In the genomic region with DNA sequence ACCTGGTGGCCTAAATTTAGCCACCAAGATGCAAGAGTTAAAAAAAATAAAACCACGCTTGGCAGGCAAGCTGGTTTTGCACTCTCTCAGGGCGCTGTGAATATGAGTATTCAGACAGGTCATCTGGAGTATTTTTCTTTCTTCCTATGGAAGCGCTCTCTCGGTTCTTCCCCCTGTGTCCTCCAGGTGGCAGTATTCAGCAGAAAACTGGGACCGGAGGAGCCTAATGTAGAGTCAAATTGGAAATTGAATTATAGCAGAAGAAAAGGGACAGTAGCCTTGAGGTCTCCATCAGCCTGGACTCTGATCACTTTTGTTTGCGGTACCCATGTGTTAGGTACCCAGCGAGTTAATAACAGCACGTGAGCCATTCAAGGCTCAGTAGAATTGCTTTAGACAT, we compare ENCODE assay signal across 8 mouse cellular contexts.
DNase-seq lines count a peak whose midpoint lies in the region; ATAC-seq and TF ChIP-seq lines count a peak whose summit lies in the region.

No protein-coding gene starts in this region.

- no peaks in the 10 kb centered on the region for H3K27me3 ChIP-seq in kidney, embryonic 16.5 days (ENCODE audit: insufficient read depth, low read length)
- no peaks in the 10 kb centered on the region for H3K27me3 ChIP-seq in hindbrain, embryonic 14.5 days (ENCODE audit: control insufficient read depth, insufficient read depth, low read length)
- no peaks in the 10 kb centered on the region for H3K27me3 ChIP-seq in midbrain, embryonic 14.5 days (ENCODE audit: control insufficient read depth, insufficient read depth, low read length)

- DNase-seq in kidney, adult 11 months: peak; percentile 38
- peak; percentile 86 for DNase-seq in hindbrain, embryonic 14.5 days (ENCODE audit: low spot score)
- DNase-seq in left cerebral cortex, postnatal 10 days (ENCODE audit: extremely low spot score in 1 of 2, low spot score in 2 of 2): peak; percentile 58 to 59
- DNase-seq in midbrain, embryonic 14.5 days: peak; percentile 92
- DNase-seq in spleen, adult 12 weeks (ENCODE audit: low spot score): peak; percentile 12

- no peak overlapping the region for H3K27ac ChIP-seq in kidney, embryonic 16.5 days (ENCODE audit: low read length)
- no peak overlapping the region for H3K27ac ChIP-seq in bone marrow macrophage, adult 2 months (ENCODE audit: insufficient read depth, low read depth, low read length)
- no peak overlapping the region for H3K27ac ChIP-seq in embryonic fibroblast, embryonic 13.5 days (ENCODE audit: insufficient read depth, low read length)
- peak overlapping the region; percentile 56; the same call in 1 of the 2 replicates for H3K27ac ChIP-seq in hindbrain, embryonic 14.5 days
- H3K27ac ChIP-seq in midbrain, embryonic 14.5 days (replicated peaks; ENCODE audit: low read depth, low read length): no peak overlapping the region

- intact Hi-C loops in left cerebral cortex, postnatal 10 days (cut with DNase I): loop anchor here (2.0 kb wide), 1 partner anchor 271 kb away; no protein-coding TSS in a partner anchor

- no peak overlapping the region for H3K4me2 ChIP-seq in kidney, embryonic 16.5 days (replicated peaks; ENCODE audit: low read depth, low read length)
- no peak overlapping the region for H3K4me2 ChIP-seq in hindbrain, embryonic 14.5 days (replicated peaks)
- H3K4me2 ChIP-seq in midbrain, embryonic 14.5 days (ENCODE audit: low read length): no peak overlapping the region

- H3K9ac ChIP-seq in kidney, embryonic 16.5 days (replicated peaks; ENCODE audit: low read length): no peak overlapping the region
- H3K9ac ChIP-seq in hindbrain, embryonic 14.5 days: no peak overlapping the region
- no peak overlapping the region for H3K9ac ChIP-seq in midbrain, embryonic 14.5 days (replicated peaks; ENCODE audit: low read length)

- no peaks in the 10 kb centered on the region for H3K36me3 ChIP-seq in kidney, embryonic 16.5 days (ENCODE audit: insufficient read depth, low read length)
- H3K36me3 ChIP-seq in hindbrain, embryonic 14.5 days (replicated peaks; ENCODE audit: control insufficient read depth, insufficient read depth): 0 out of 2 replicates have a peak, but pooled peaks cover 14% of the 10 kb centered on the region
- peaks cover 3% of the 10 kb centered on the region; the same call in 1 of the 2 replicates for H3K36me3 ChIP-seq in midbrain, embryonic 14.5 days (ENCODE audit: control insufficient read depth, insufficient read depth, low read length)

- no peaks in the 10 kb centered on the region for H3K9me3 ChIP-seq in kidney, embryonic 16.5 days (ENCODE audit: low read length)
- no peaks in the 10 kb centered on the region for H3K9me3 ChIP-seq in hindbrain, embryonic 14.5 days (ENCODE audit: control insufficient read depth, low read length)
- no peaks in the 10 kb centered on the region for H3K9me3 ChIP-seq in midbrain, embryonic 14.5 days (ENCODE audit: control insufficient read depth, low read length)

- no peak for TF ChIP-seq POLR2A in bone marrow macrophage, adult 2 months (IDR thresholded peaks at IDR 0.05; ENCODE audit: borderline replicate concordance, low read depth, low read length)
- no peak for TF ChIP-seq POLR2A in embryonic fibroblast, embryonic 13.5 days (IDR thresholded peaks at IDR 0.05; ENCODE audit: low read depth, low read length)

- WGBS in kidney, embryonic 16.5 days: 27% methylated on average over 8 of the region's 8 CpGs
- WGBS in hindbrain, embryonic 14.5 days: 16% methylated on average over 8 of the region's 8 CpGs
- 27% methylated on average over 8 of the region's 8 CpGs for WGBS in midbrain, embryonic 14.5 days

- H3K4me1 ChIP-seq in kidney, embryonic 16.5 days (ENCODE audit: insufficient read depth, low read length): 0 out of 2 replicates have a peak, but pooled peaks cover 3% of the 10 kb centered on the region
- peaks cover 6% of the 10 kb centered on the region; the same call in 1 of the 2 replicates for H3K4me1 ChIP-seq in bone marrow macrophage, adult 2 months (ENCODE audit: control insufficient read depth, insufficient read depth, low read length)
- no peaks in the 10 kb centered on the region for H3K4me1 ChIP-seq in embryonic fibroblast, embryonic 13.5 days (ENCODE audit: control insufficient read depth, insufficient read depth, low read length)
- H3K4me1 ChIP-seq in hindbrain, embryonic 14.5 days (replicated peaks; ENCODE audit: control insufficient read depth, insufficient read depth, low read length): peaks cover 33% of the 10 kb centered on the region
- peaks cover 19% of the 10 kb centered on the region; the same call in 1 of the 2 replicates for H3K4me1 ChIP-seq in midbrain, embryonic 14.5 days (ENCODE audit: control insufficient read depth, insufficient read depth, low read length)

- peak; percentile 58; the same call in 1 of the 2 replicates for TF ChIP-seq CTCF in bone marrow macrophage, adult 2 months (IDR thresholded peaks at IDR 0.05; ENCODE audit: low read depth, low read length)
- TF ChIP-seq CTCF in embryonic fibroblast, embryonic 13.5 days (IDR thresholded peaks at IDR 0.05; ENCODE audit: borderline replicate concordance, insufficient read depth, low read length): peak; percentile 28; the same call in 1 of the 2 replicates

- H3K4me3 ChIP-seq in kidney, embryonic 16.5 days (ENCODE audit: low read length): no peak overlapping the region
- H3K4me3 ChIP-seq in bone marrow macrophage, adult 2 months (ENCODE audit: insufficient read depth, low read length): no peak overlapping the region
- H3K4me3 ChIP-seq in embryonic fibroblast, embryonic 13.5 days (ENCODE audit: insufficient read depth, low read length): no peak overlapping the region
- H3K4me3 ChIP-seq in hindbrain, embryonic 14.5 days (replicated peaks; ENCODE audit: low read length): no peak overlapping the region
- H3K4me3 ChIP-seq in midbrain, embryonic 14.5 days (replicated peaks; ENCODE audit: low read depth, low read length): no peak overlapping the region

- no peak for ATAC-seq in kidney, embryonic 16.5 days (ENCODE audit: low FRiP score, low TSS enrichment)
- ATAC-seq in hindbrain, embryonic 14.5 days (ENCODE audit: low FRiP score): peak; percentile 22; the same call in 1 of the 2 replicates
- peak; percentile 63 for ATAC-seq in midbrain, embryonic 14.5 days (ENCODE audit: low FRiP score, low TSS enrichment)

Comparison
In these comparisons a context has a peak if more than half of its experiments do, and no peak if none do; other contexts are left out.
1. DNase-seq: peak in every context shown above with its lines; median percentile 92 in midbrain, embryonic 14.5 days; 86 in hindbrain, embryonic 14.5 days; 58 in left cerebral cortex, postnatal 10 days; 38 in kidney, adult 11 months; 12 in spleen, adult 12 weeks.